Mouse (Mus musculus) right cerebral cortex, postnatal 10 days (tissue): ENCODE results near the gene Crtap.

Source experiments
- DNase-seq, 2 experiments: peaks; one replicate each; pipeline ENCODE4 v3.0.0; 2021; ENCODE audit warnings: low spot score in 2 of 2

Gene Crtap

DNA sequence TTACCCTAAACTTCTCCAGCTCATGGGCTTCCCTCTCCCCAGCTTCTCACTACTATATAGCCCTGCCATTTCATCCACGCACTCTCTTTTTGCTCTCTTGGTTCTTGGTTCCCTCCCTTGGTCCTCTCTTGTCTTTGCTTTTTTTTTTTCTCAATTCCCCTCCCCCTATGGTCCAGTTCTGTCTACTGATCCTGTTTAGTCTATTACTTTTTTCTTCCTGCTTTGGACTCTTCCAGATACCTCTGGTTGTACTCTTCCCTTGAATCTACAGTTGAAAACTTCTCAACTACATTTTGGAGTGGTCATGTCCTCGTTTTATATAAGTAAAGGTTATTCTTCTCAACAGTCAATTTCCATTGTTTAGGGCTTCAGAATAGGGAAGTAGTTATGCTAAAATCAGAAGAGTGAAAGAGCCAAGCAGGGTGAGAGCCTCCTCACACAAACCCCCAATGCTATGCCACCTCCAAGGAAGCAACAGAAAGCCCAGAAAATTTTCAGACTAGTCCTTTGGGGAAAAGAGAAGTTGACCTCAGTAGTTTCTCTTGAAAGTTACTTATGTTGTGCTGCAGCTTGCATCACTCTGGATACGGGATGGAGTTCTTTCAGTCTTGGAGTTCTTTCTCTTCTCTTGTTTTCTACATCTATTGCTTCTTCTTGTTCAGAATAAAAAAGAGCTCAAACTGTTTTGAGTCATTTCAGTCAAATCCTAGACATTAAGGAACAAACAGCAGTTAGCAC, 64.3 kb downstream of the Crtap start:
- no peak for DNase-seq
